ENCODE assay signal across 8 mouse cellular contexts in the genomic region with DNA sequence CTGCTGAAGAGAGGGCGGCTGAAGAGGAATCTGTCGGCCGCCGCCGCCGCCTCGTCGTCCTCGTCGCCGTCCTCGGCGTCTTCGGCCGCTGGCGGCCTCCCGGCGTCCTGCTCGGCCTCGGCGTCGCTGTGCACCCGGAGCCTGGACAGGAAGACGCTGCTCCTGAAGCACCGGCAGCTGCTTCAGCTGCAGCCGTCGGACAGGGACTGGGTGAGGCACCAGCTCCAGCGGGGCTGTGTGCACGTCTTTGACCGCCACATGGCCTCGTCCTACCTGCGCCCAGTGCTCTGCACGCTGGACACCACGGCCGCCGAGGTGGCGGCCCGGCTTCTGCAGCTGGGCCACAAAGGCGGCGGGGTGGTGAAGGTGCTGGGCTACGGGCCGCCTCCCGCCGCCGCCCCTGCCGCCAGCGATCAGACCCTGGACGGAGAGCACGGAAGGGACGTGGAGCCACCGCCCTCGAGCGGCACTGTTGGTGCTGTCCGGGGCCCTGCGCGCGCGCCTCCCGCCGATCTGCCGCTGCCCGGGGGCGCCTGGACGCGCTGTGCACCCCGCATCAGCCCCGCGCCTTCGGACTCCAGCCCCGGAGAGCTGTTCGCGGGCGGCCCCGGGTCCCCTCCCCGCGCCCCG. TPM values are rescaled to one million over a fixed set of nuclear protein-coding genes. Genes with fewer than 3 reads are reported as not detected.
A peak's percentile ranks its signal among the peaks of the same experiment; 100 is the strongest.
DNase-seq lines count a peak whose midpoint lies in the region; ATAC-seq and TF ChIP-seq lines count a peak whose summit lies in the region.

No protein-coding gene starts in this region.

- peaks cover 12% of the 10 kb centered on the region for H3K36me3 ChIP-seq in G1E (replicated peaks)
- no peaks in the 10 kb centered on the region for H3K36me3 ChIP-seq in forebrain, embryonic 11.5 days (ENCODE audit: control insufficient read depth, insufficient read depth, low read length)

- H3K4me1 ChIP-seq in G1E (ENCODE audit: insufficient read depth, low read depth, low read length), result peaks cover 45% of the 10 kb centered on the region
- peaks cover 8% of the 10 kb centered on the region; the same call in 1 of the 2 replicates for H3K4me1 ChIP-seq in forebrain, embryonic 11.5 days (replicated peaks; ENCODE audit: control insufficient read depth, insufficient read depth, low read length)

- WGBS in forebrain, embryonic 11.5 days, result under 1% methylated on average over 70 of the region's 77 CpGs

- peak overlapping the region; percentile 86 for H3K27ac ChIP-seq in forebrain, embryonic 11.5 days (ENCODE audit: low read depth, low read length)

- intact Hi-C loops in heart, postnatal 36 days (cut with DNase I), result loop anchor here (2.0 to 10.0 kb wide), 3 partner anchors 58 to 185 kb away; no protein-coding TSS in a partner anchor

- DNase-seq in G1E (ENCODE audit: low spot score), result peak; percentile 55
- DNase-seq in brain, adult 2 months (ENCODE audit: low read depth, low spot score), result peak; percentile 51
- DNase-seq in forebrain, embryonic 11.5 days (ENCODE audit: low spot score), result peak; percentile 80
- DNase-seq in heart, postnatal 36 days, result peak; percentile 54 to 76
- DNase-seq in layer of hippocampus, postnatal 10 days (ENCODE audit: low spot score in 2 of 2), result peak; percentile 48 to 63
- DNase-seq in lung, postnatal 4 days, result peak; percentile 67 to 74
- DNase-seq in right cerebral cortex, adult 2 months (ENCODE audit: low spot score in 2 of 2), result peak; percentile 30 to 38
- peak; percentile 36 to 45 for DNase-seq in urinary bladder, postnatal 36 days (ENCODE audit: low spot score in 2 of 2)

- peak overlapping the region; percentile 83 for H3K4me3 ChIP-seq in G1E (ENCODE audit: low read depth, low read length)
- H3K4me3 ChIP-seq in forebrain, embryonic 11.5 days (ENCODE audit: low read depth, low read length), result peak overlapping the region; percentile 92

- ATAC-seq in G1E (ENCODE audit: extremely low read depth, insufficient number of reproducible peaks, low FRiP score, poor library complexity, severe bottlenecking), result no peak
- peak; percentile 19 for ATAC-seq in forebrain, embryonic 11.5 days (replicated peaks; ENCODE audit: low FRiP score)

- no peak for TF ChIP-seq CTCF in G1E (IDR thresholded peaks at IDR 0.05; ENCODE audit: low read depth, low read length)

- peaks cover 6% of the 10 kb centered on the region for H3K9me3 ChIP-seq in G1E (replicated peaks)
- no peaks in the 10 kb centered on the region for H3K9me3 ChIP-seq in forebrain, embryonic 11.5 days (ENCODE audit: control insufficient read depth, low read length)

- H3K9ac ChIP-seq in forebrain, embryonic 11.5 days (ENCODE audit: low read length), result peak overlapping the region; percentile 95

- peak overlapping the region; percentile 76 for H3K4me2 ChIP-seq in forebrain, embryonic 11.5 days (ENCODE audit: low read depth, low read length, severe bottlenecking)

- H3K27me3 ChIP-seq in G1E (ENCODE audit: insufficient read depth, low read length), result peaks cover 2% of the 10 kb centered on the region; the same call in 1 of the 2 replicates
- H3K27me3 ChIP-seq in forebrain, embryonic 11.5 days (ENCODE audit: control insufficient read depth, insufficient read depth, low read length), result no peaks in the 10 kb centered on the region

RNA-seq across cellular contexts. Expression of a gene that starts 0.9 kb away (rescaled TPM):
- total RNA-seq in G1E (2014; fragmentation: Nextera tagmentation) (25.3 and 34.5 TPM in 2 replicates), G1E (2017) (9.2 and 10.2 TPM in 2 replicates)
- 6.6 and 8.9 TPM in 2 replicates for polyA plus RNA-seq in G1E (2012)
- 9.7 and 11.5 TPM in 2 replicates for polyA plus RNA-seq in forebrain, embryonic 11.5 days (2014; fragmentation: Nextera tagmentation; extraction: Ambion mirVana)
- total RNA-seq in heart, postnatal 36 days (2021), result 10 to 100 TPM; 17.8 to 18.6 TPM
- total RNA-seq in layer of hippocampus, postnatal 10 days (2021), result 10 to 100 TPM; 56.4 to 64.3 TPM
